ENCODE assay signal across 17 mouse cellular contexts in genomic region chr6:119475988-119476387, GRCm38 (mm10). TPM values are rescaled to one million over a fixed set of nuclear protein-coding genes. Genes with fewer than 3 reads are reported as not detected.
DNase-seq lines count a peak whose midpoint lies in the region; TF ChIP-seq lines count a peak whose summit lies in the region.
"Had no signal": no experiment of that assay in that cellular context is flagged by ENCODE, and none has a peak within 500 bp of the region (broad histone marks: within the 10 kb centered on the region; RNA-seq: fewer than 3 reads in every experiment).

No protein-coding gene starts in this region.

- H3K27me3 ChIP-seq in MEL (ENCODE audit: control insufficient read depth in 1 of 2, insufficient read depth in 2 of 2, low read length in 2 of 2) = no peaks in the 10 kb centered on the region
- H3K27me3 ChIP-seq: CH12.LX, Patski had no signal

- TF ChIP-seq RAD21 in MEL (IDR thresholded peaks at IDR 0.05; ENCODE audit: low read depth, low read length) = no peak

- H3K36me3 ChIP-seq in MEL (ENCODE audit: control insufficient read depth in 1 of 2, insufficient read depth in 2 of 2, low read length in 2 of 2) = peaks cover 0 to 33% of the 10 kb centered on the region in 2 experiments; a peak in 2 of 4 replicates

- H3K9ac ChIP-seq in MEL (ENCODE audit: control insufficient read depth, low read depth, low read length, poor library complexity, severe bottlenecking) = no peak overlapping the region

- H3K27ac ChIP-seq in MEL (ENCODE audit: control insufficient read depth, low read depth, low read length) = peak overlapping the region; percentile 2; the same call in 1 of the 2 replicates

- peaks cover 21% of the 10 kb centered on the region for H3K79me2 ChIP-seq in MEL (ENCODE audit: control insufficient read depth, insufficient read depth, low read length, poor library complexity)

- DNase-seq in MEL (ENCODE audit: low read depth, low spot score) = peak; percentile 41
- no peak for DNase-seq in gastrocnemius, postnatal 14 days
- DNase-seq: adrenal gland, adult 2 months; adrenal gland, adult 8-10 months; adrenal gland, postnatal 10 days; adrenal gland, postnatal 14 days; adrenal gland, postnatal 25 days; adrenal gland, postnatal 36 days; B cell, adult 2 months; cerebellum, adult 11 months; cerebellum, adult 11-12 months; cerebellum, adult 18-20 months; cerebellum, adult 2 months; cerebellum, adult 8-10 months had no signal

- H3K9me3 ChIP-seq in MEL (replicated peaks; ENCODE audit: insufficient read depth, low read length) = no peaks in the 10 kb centered on the region
- H3K9me3 ChIP-seq: G1E had no signal

- no peak overlapping the region for H3K4me3 ChIP-seq in MEL (ENCODE audit: control insufficient read depth in 1 of 2, insufficient read depth in 1 of 2, low read depth in 2 of 2, low read length in 2 of 2)

- no peak for TF ChIP-seq POLR2A in MEL (IDR thresholded peaks at IDR 0.05; ENCODE audit: control insufficient read depth in 1 of 2, insufficient read depth in 1 of 2, low read depth in 1 of 2, low read length in 2 of 2, poor library complexity in 1 of 2)

- peaks cover 19 to 37% of the 10 kb centered on the region in 2 experiments for H3K4me1 ChIP-seq in MEL (ENCODE audit: control insufficient read depth in 1 of 2, insufficient read depth in 2 of 2, low read length in 2 of 2)

- intact Hi-C loops in gastrocnemius, postnatal 14 days (cut with DNase I; ENCODE audit: low total_unique reads) = no loop called here

- TF ChIP-seq CTCF in MEL (IDR thresholded peaks at IDR 0.05 in 2 of 3, conservative IDR thresholded peaks at IDR 0.05 in 1 of 3; ENCODE audit: control insufficient read depth in 1 of 3, insufficient read depth in 1 of 3, low read depth in 2 of 3, low read length in 3 of 3, poor library complexity in 1 of 3, severe bottlenecking in 1 of 3) = no peak

- peak in 1 of 2 experiments; percentile 48; a peak in 2 of 4 replicates for TF ChIP-seq EP300 in MEL (IDR thresholded peaks at IDR 0.05; ENCODE audit: low read depth in 1 of 2, low read length in 2 of 2)

TF ChIP-seq in MEL, 35 proteins besides CTCF, POLR2A, EP300 and RAD21:
- TF ChIP-seq MAX (IDR thresholded peaks at IDR 0.05; ENCODE audit: low read length) (no peak), GATA1 (IDR thresholded peaks at IDR 0.05; ENCODE audit: low read depth, low read length) (peak; percentile 59), SMC3 (IDR thresholded peaks at IDR 0.05; ENCODE audit: low read depth, low read length) (no peak), JUND (IDR thresholded peaks at IDR 0.05; ENCODE audit: low read depth, low read length) (no peak), MYC (IDR thresholded peaks at IDR 0.05; ENCODE audit: low read depth, low read length) (no peak), ZMIZ1 (IDR thresholded peaks at IDR 0.05; ENCODE audit: low read depth, low read length) (no peak), ETS1 (IDR thresholded peaks at IDR 0.05; ENCODE audit: low read depth, low read length) (peak; percentile 62; the same call in 1 of the 2 replicates), MEF2A (IDR thresholded peaks at IDR 0.05; ENCODE audit: extremely low read depth, insufficient replicate concordance, low read depth, low read length, poor library complexity, severe bottlenecking) (no peak), MYB (IDR thresholded peaks at IDR 0.05; ENCODE audit: low read depth, low read length) (no peak), USF2 (IDR thresholded peaks at IDR 0.05; ENCODE audit: borderline replicate concordance in 1 of 2, insufficient read depth in 1 of 2, low read depth in 1 of 2, low read length in 2 of 2) (no peak), KAT2A (conservative IDR thresholded peaks at IDR 0.05; ENCODE audit: low read depth, low read length) (no peak), MXI1 (IDR thresholded peaks at IDR 0.05; ENCODE audit: low read depth, low read length) (no peak), BHLHE40 (IDR thresholded peaks at IDR 0.05; ENCODE audit: borderline replicate concordance, low read depth, low read length) (no peak), RCOR1 (IDR thresholded peaks at IDR 0.05; ENCODE audit: low read depth, low read length) (no peak), ZKSCAN1 (IDR thresholded peaks at IDR 0.05; ENCODE audit: low read depth, low read length) (no peak), POLR2AphosphoS5 (IDR thresholded peaks at IDR 0.05; ENCODE audit: borderline replicate concordance, low read depth, low read length) (no peak), TAL1 (IDR thresholded peaks at IDR 0.05; ENCODE audit: low read length) (no peak), TBP (IDR thresholded peaks at IDR 0.05; ENCODE audit: low read depth, low read length) (0 out of 2 replicates have a peak, but pooled peaks have one; percentile 19), ZNF384 (IDR thresholded peaks at IDR 0.05; ENCODE audit: low read depth, low read length) (peak; percentile 67), GABPA (IDR thresholded peaks at IDR 0.05; ENCODE audit: low read depth, low read length) (no peak), ZC3H11A (IDR thresholded peaks at IDR 0.05; ENCODE audit: low read depth, low read length) (no peak), MAZ (IDR thresholded peaks at IDR 0.05; ENCODE audit: low read depth, low read length) (no peak), POLR2AphosphoS2 (IDR thresholded peaks at IDR 0.05; ENCODE audit: low read length) (no peak), NELFE (IDR thresholded peaks at IDR 0.05; ENCODE audit: low read depth, low read length) (no peak), UBTF (IDR thresholded peaks at IDR 0.05; ENCODE audit: borderline replicate concordance, insufficient read depth, low read depth, low read length) (no peak), USF1 (IDR thresholded peaks at IDR 0.05; ENCODE audit: low read depth, low read length) (no peak), ELF1 (IDR thresholded peaks at IDR 0.05; ENCODE audit: low read depth, low read length) (no peak), CHD2 (IDR thresholded peaks at IDR 0.05; ENCODE audit: low read length) (no peak), NRF1 (IDR thresholded peaks at IDR 0.05; ENCODE audit: insufficient read depth, low read depth, low read length, poor library complexity, severe bottlenecking) (no peak), MAFK (IDR thresholded peaks at IDR 0.05; ENCODE audit: borderline replicate concordance, low read depth, low read length) (no peak), SIN3A (IDR thresholded peaks at IDR 0.05; ENCODE audit: low read length) (no peak), HCFC1 (IDR thresholded peaks at IDR 0.05; ENCODE audit: low read depth, low read length) (0 out of 2 replicates have a peak, but pooled peaks have one; percentile 20), TCF12 (IDR thresholded peaks at IDR 0.05; ENCODE audit: low read depth, low read length) (no peak), E2F4 (IDR thresholded peaks at IDR 0.05; ENCODE audit: borderline replicate concordance, low read depth, low read length) (no peak), CHD1 (IDR thresholded peaks at IDR 0.05; ENCODE audit: low read depth, low read length) (no peak)

RNA-seq across cellular contexts. Expression of gene Fbxl14, which starts 3.5 kb away (rescaled TPM):
- total RNA-seq in MEL (2012; rRNA removed) = 58.1 and 59.7 TPM in 2 replicates
- 10 to 100 TPM in 1 of 2 experiments, not detected in 1; 65.4 TPM for polyA plus RNA-seq in MEL (2012; ENCODE audit: insufficient read depth in 1 of 2, insufficient read length in 2 of 2, low read depth in 1 of 2, low replicate concordance in 2 of 2, missing spikeins in 1 of 2)
- 10 to 100 TPM in 1 of 2 experiments, 1 to 10 TPM in 1; 9.2 to 11.1 TPM for total RNA-seq in gastrocnemius, postnatal 14 days (2021)

RNA-seq across cellular contexts. Expression of gene Adipor2, which starts 58.5 kb away (rescaled TPM):
- 37.9 and 41.3 TPM in 2 replicates for total RNA-seq in MEL (2012; rRNA removed)
- 10 to 100 TPM in 1 of 2 experiments, not detected in 1; 37.6 TPM for polyA plus RNA-seq in MEL (2012; ENCODE audit: insufficient read depth in 1 of 2, insufficient read length in 2 of 2, low read depth in 1 of 2, low replicate concordance in 2 of 2, missing spikeins in 1 of 2)
- total RNA-seq in gastrocnemius, postnatal 14 days (2021) = 10 to 100 TPM; 53.0 to 60.4 TPM
